ENCODE assay signal across 8 mouse cellular contexts in the genomic region with DNA sequence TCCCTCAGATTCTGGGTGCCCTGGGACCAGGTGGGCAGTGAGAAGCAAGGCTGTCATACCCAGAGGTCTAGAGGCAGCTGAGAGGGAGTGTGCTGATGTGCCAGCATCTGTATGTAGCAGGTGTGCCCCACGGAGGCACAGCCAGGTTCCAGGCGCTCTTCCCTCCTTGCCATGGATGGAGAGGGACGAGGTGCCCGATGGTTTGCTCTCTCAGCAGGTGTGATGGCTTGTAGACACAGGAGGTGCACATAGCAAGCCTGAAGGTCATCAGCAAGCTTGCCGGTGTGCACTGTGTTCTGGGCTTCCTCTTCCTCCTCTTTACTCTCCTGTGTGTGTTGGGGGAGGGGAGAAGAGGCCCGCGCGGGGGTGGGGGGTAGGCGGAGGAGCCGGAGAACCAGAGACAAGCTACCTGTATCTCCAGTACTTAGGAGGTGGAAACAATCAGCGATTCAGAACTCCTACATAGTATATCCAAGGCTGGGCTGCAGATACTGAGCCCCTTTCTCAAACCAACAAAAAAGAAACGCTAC. TPM values are rescaled to one million over a fixed set of nuclear protein-coding genes. Genes with fewer than 3 reads are reported as not detected.
DNase-seq lines count a peak whose midpoint lies in the region; ATAC-seq lines count a peak whose summit lies in the region.

No protein-coding gene starts in this region.

- peak overlapping the region; percentile 54; the same call in 1 of the 2 replicates for H3K4me2 ChIP-seq in embryonic facial prominence, embryonic 14.5 days (ENCODE audit: low read depth, low read length)

- intact Hi-C loops in heart, postnatal 14 days (cut with DNase I), result no loop called here

- H3K9me3 ChIP-seq in embryonic facial prominence, embryonic 14.5 days (ENCODE audit: control insufficient read depth, low read length), result no peaks in the 10 kb centered on the region

- 25% methylated on average over 10 of the region's 12 CpGs for WGBS in embryonic facial prominence, embryonic 14.5 days

- ATAC-seq in embryonic facial prominence, embryonic 14.5 days (ENCODE audit: low read depth), result no peak
- peak; percentile 71 for ATAC-seq in megakaryocyte, adult 5-6 weeks (ENCODE audit: poor library complexity, severe bottlenecking)

- H3K36me3 ChIP-seq in embryonic facial prominence, embryonic 14.5 days (ENCODE audit: control insufficient read depth, insufficient read depth, low read length), result no peaks in the 10 kb centered on the region

- H3K4me3 ChIP-seq in embryonic facial prominence, embryonic 14.5 days (ENCODE audit: low read depth, low read length), result no peak overlapping the region

- H3K4me1 ChIP-seq in embryonic facial prominence, embryonic 14.5 days (ENCODE audit: control insufficient read depth, insufficient read depth, low read length), result peaks cover 23% of the 10 kb centered on the region

- peak; percentile 90 for DNase-seq in heart, adult 11 months
- DNase-seq in heart, postnatal 14 days, result no peak
- peak; percentile 37 to 44 for DNase-seq in B cell, adult 2 months
- DNase-seq in embryonic facial prominence, embryonic 14.5 days (ENCODE audit: low spot score), result no peak
- DNase-seq in layer of hippocampus, adult 9-11 months, result no peak
- no peak for DNase-seq in cerebellum, postnatal 4 days (ENCODE audit: low spot score in 2 of 2)
- no peak for DNase-seq in urinary bladder, postnatal 4 days (ENCODE audit: low spot score in 2 of 2)

- H3K27ac ChIP-seq in embryonic facial prominence, embryonic 14.5 days (replicated peaks; ENCODE audit: low read depth, low read length), result no peak overlapping the region

- no peaks in the 10 kb centered on the region for H3K27me3 ChIP-seq in embryonic facial prominence, embryonic 14.5 days (replicated peaks; ENCODE audit: control insufficient read depth, insufficient read depth, low read length)

- no peak overlapping the region for H3K9ac ChIP-seq in embryonic facial prominence, embryonic 14.5 days (ENCODE audit: low read depth, low read length)

RNA-seq across cellular contexts. Expression of a gene that starts 24.4 kb away (rescaled TPM):
- total RNA-seq in heart, postnatal 14 days (2021), result 100 to 1,000 TPM; 234 to 248 TPM
- 234 and 271 TPM in 2 replicates for polyA plus RNA-seq in embryonic facial prominence, embryonic 14.5 days (2014; fragmentation: Nextera tagmentation; extraction: Ambion mirVana)
- total RNA-seq in megakaryocyte, adult 5-6 weeks (2015), result 162 and 187 TPM in 2 replicates
- 23.2 and 39.4 TPM in 2 replicates for total RNA-seq in megakaryocyte, adult 5-6 weeks (2017)

RNA-seq across cellular contexts. Expression of a gene that starts 52.1 kb away (rescaled TPM):
- under 1 TPM; 0.41 to 0.59 TPM for total RNA-seq in heart, postnatal 14 days (2021)
- polyA plus RNA-seq in embryonic facial prominence, embryonic 14.5 days (2014; fragmentation: Nextera tagmentation; extraction: Ambion mirVana), result 4.5 and 5.3 TPM in 2 replicates
- 30.7 and 38.2 TPM in 2 replicates for total RNA-seq in megakaryocyte, adult 5-6 weeks (2015)
- total RNA-seq in megakaryocyte, adult 5-6 weeks (2017), result 30.2 and 31.5 TPM in 2 replicates

Comparison
In these comparisons a context has a peak if more than half of its experiments do, and no peak if none do; other contexts are left out.
1. DNase-seq: peak in heart, adult 11 months (single experiment) and B cell, adult 2 months (2 of 2); none in heart, postnatal 14 days (0 of 2), embryonic facial prominence, embryonic 14.5 days (single experiment), layer of hippocampus, adult 9-11 months (single experiment), cerebellum, postnatal 4 days (0 of 2) and urinary bladder, postnatal 4 days (0 of 2).
2. RNA of a gene that starts 52.1 kb away (total RNA-seq): 30.2 to 38.2 TPM in megakaryocyte, adult 5-6 weeks; 0.41 to 0.59 TPM in heart, postnatal 14 days; every median in the first group is over 10 times any median in the second.